Mouse (Mus musculus): ENCODE measurements around the gene Exoc8. TPM values are rescaled to one million over a fixed set of nuclear protein-coding genes. Genes with fewer than 3 reads are reported as not detected.
A peak's percentile ranks its signal among the peaks of the same experiment; 100 is the strongest.

The Exoc8 gene
- 5.9 and 7.2 TPM in 2 replicates for polyA plus RNA-seq (2014; fragmentation: Nextera tagmentation; extraction: Ambion mirVana)

- Histone ChIP-seq H3K4me3 (ENCODE audit: low read depth, low read length) (peak within 1 kb of the TSS; percentile 93), H3K4me2 (ENCODE audit: low read length) (peak within 1 kb of the TSS; percentile 96), H3K36me3 (ENCODE audit: control insufficient read depth, insufficient read depth, low read length) (peaks cover 57% of the 10 kb centered on the region), H3K4me1 (ENCODE audit: control insufficient read depth, insufficient read depth, low read length) (peaks cover 16% of the 10 kb centered on the region), H3K27ac (ENCODE audit: low read depth, low read length) (peak within 1 kb of the TSS; percentile 79), H3K9me3 (replicated peaks; ENCODE audit: control insufficient read depth, low read length) (no peaks in the 10 kb centered on the region), H3K9ac (ENCODE audit: low read length) (peak within 1 kb of the TSS; percentile 79), H3K27me3 (replicated peaks; ENCODE audit: control insufficient read depth, insufficient read depth, low read length) (no peaks in the 10 kb centered on the region)
- peak; percentile 91 for ATAC-seq
- peak; percentile 97 for DNase-seq (ENCODE audit: low spot score)
- under 1% methylated on average over 112 of the region's 114 CpGs for WGBS
Measured at GRCm38 (mm10) chr8:124897386-124898250, at the start of gene Exoc8, which contains the start of gene Sprtn. Exoc8 (minus strand) TSS chr8:124897705. Sprtn (plus strand) TSS chr8:124897886.

- Histone ChIP-seq H3K27ac (ENCODE audit: low read depth, low read length) (no peak overlapping the region), H3K4me2 (ENCODE audit: low read length) (no peak overlapping the region), H3K4me3 (ENCODE audit: low read depth, low read length) (no peak overlapping the region), H3K4me1 (ENCODE audit: control insufficient read depth, insufficient read depth, low read length) (peaks cover 23% of the 10 kb centered on the region), H3K9ac (ENCODE audit: low read length) (no peak overlapping the region), H3K36me3 (ENCODE audit: control insufficient read depth, insufficient read depth, low read length) (peaks cover 6% of the 10 kb centered on the region; the same call in 1 of the 2 replicates), H3K9me3 (replicated peaks; ENCODE audit: control insufficient read depth, low read length) (no peaks in the 10 kb centered on the region), H3K27me3 (replicated peaks; ENCODE audit: control insufficient read depth, insufficient read depth, low read length) (no peaks in the 10 kb centered on the region)
- no peak for DNase-seq (ENCODE audit: low spot score)
- ATAC-seq: no peak
- 79% methylated on average over 7 of the region's 7 CpGs for WGBS
Measured at GRCm38 (mm10) chr8:124944406-124944805, 46.9 kb upstream of the Exoc8 start.

- WGBS: 91% methylated on average over 6 of the region's 6 CpGs
- peaks cover 11% of the 10 kb centered on the region for H3K36me3 ChIP-seq (ENCODE audit: control insufficient read depth, insufficient read depth, low read length)
- no peak for ATAC-seq
Measured at GRCm38 (mm10) chr8:124943801-124944200, 46.3 kb upstream of the Exoc8 start.

GRCm38 (mm10) chr8:124937293-124937692 lies 39.8 kb upstream of the Exoc8 start:
- Histone ChIP-seq H3K9me3 (replicated peaks; ENCODE audit: control insufficient read depth, low read length) (no peaks in the 10 kb centered on the region), H3K27me3 (replicated peaks; ENCODE audit: control insufficient read depth, insufficient read depth, low read length) (no peaks in the 10 kb centered on the region), H3K36me3 (ENCODE audit: control insufficient read depth, insufficient read depth, low read length) (peaks cover 19% of the 10 kb centered on the region), H3K9ac (ENCODE audit: low read length) (no peak overlapping the region), H3K4me3 (ENCODE audit: low read depth, low read length) (no peak overlapping the region), H3K4me2 (ENCODE audit: low read length) (no peak overlapping the region), H3K27ac (ENCODE audit: low read depth, low read length) (no peak overlapping the region), H3K4me1 (ENCODE audit: control insufficient read depth, insufficient read depth, low read length) (no peaks in the 10 kb centered on the region)
- no peak for ATAC-seq
- WGBS: 93% methylated on average over 4 of the region's 4 CpGs
- no peak for DNase-seq (ENCODE audit: low spot score)

More at GRCm38 (mm10) chr8:124943801-124944200, 46.3 kb upstream of the Exoc8 start:
- Histone ChIP-seq H3K4me3 (ENCODE audit: low read depth, low read length) (no peak overlapping the region), H3K27ac (ENCODE audit: low read depth, low read length) (no peak overlapping the region), H3K9me3 (replicated peaks; ENCODE audit: control insufficient read depth, low read length) (no peaks in the 10 kb centered on the region), H3K27me3 (replicated peaks; ENCODE audit: control insufficient read depth, insufficient read depth, low read length) (no peaks in the 10 kb centered on the region), H3K9ac (ENCODE audit: low read length) (no peak overlapping the region), H3K4me2 (ENCODE audit: low read length) (no peak overlapping the region), H3K4me1 (ENCODE audit: control insufficient read depth, insufficient read depth, low read length) (peaks cover 23% of the 10 kb centered on the region)
- no peak for DNase-seq (ENCODE audit: low spot score)

- Histone ChIP-seq H3K9ac (ENCODE audit: low read length) (no peak overlapping the region), H3K4me2 (ENCODE audit: low read length) (no peak overlapping the region), H3K27me3 (replicated peaks; ENCODE audit: control insufficient read depth, insufficient read depth, low read length) (no peaks in the 10 kb centered on the region), H3K27ac (ENCODE audit: low read depth, low read length) (no peak overlapping the region), H3K4me3 (ENCODE audit: low read depth, low read length) (no peak overlapping the region), H3K9me3 (replicated peaks; ENCODE audit: control insufficient read depth, low read length) (no peaks in the 10 kb centered on the region), H3K36me3 (ENCODE audit: control insufficient read depth, insufficient read depth, low read length) (peaks cover 19% of the 10 kb centered on the region), H3K4me1 (ENCODE audit: control insufficient read depth, insufficient read depth, low read length) (no peaks in the 10 kb centered on the region)
- ATAC-seq (no peak), DNase-seq (ENCODE audit: low spot score) (no peak)
- 94% methylated on average over 10 of the region's 10 CpGs for WGBS
Measured at GRCm38 (mm10) chr8:124936699-124937098, 39.2 kb upstream of the Exoc8 start.

- no peak overlapping the region for H3K4me2 ChIP-seq (ENCODE audit: low read length)
- no peaks in the 10 kb centered on the region for H3K27me3 ChIP-seq (replicated peaks; ENCODE audit: control insufficient read depth, insufficient read depth, low read length)
- WGBS: 88% methylated on average over 5 of the region's 5 CpGs
- H3K36me3 ChIP-seq (ENCODE audit: control insufficient read depth, insufficient read depth, low read length): peaks cover 13% of the 10 kb centered on the region
- H3K9me3 ChIP-seq (replicated peaks; ENCODE audit: control insufficient read depth, low read length): no peaks in the 10 kb centered on the region
- DNase-seq (ENCODE audit: low spot score): no peak
- no peak overlapping the region for H3K9ac ChIP-seq (ENCODE audit: low read length)
- ATAC-seq: no peak
- H3K4me1 ChIP-seq (ENCODE audit: control insufficient read depth, insufficient read depth, low read length): no peaks in the 10 kb centered on the region
- no peak overlapping the region for H3K4me3 ChIP-seq (ENCODE audit: low read depth, low read length)
- H3K27ac ChIP-seq (ENCODE audit: low read depth, low read length): no peak overlapping the region
Measured at GRCm38 (mm10) chr8:124935116-124935515, 37.6 kb upstream of the Exoc8 start.

GRCm38 (mm10) chr8:124932435-124932834 lies 34.9 kb upstream of the Exoc8 start:
- 82% methylated on average over 3 of the region's 3 CpGs for WGBS

GRCm38 (mm10) chr8:124930649-124931048 lies 33.1 kb upstream of the Exoc8 start:
- H3K4me3 ChIP-seq (ENCODE audit: low read depth, low read length): no peak overlapping the region
- WGBS: 90% methylated on average over 4 of the region's 4 CpGs
- ATAC-seq: no peak

More at GRCm38 (mm10) chr8:124932435-124932834, 34.9 kb upstream of the Exoc8 start:
- no peak overlapping the region for H3K9ac ChIP-seq (ENCODE audit: low read length)
- H3K27me3 ChIP-seq (replicated peaks; ENCODE audit: control insufficient read depth, insufficient read depth, low read length): no peaks in the 10 kb centered on the region
- no peak for DNase-seq (ENCODE audit: low spot score)
- H3K9me3 ChIP-seq (replicated peaks; ENCODE audit: control insufficient read depth, low read length): no peaks in the 10 kb centered on the region
- H3K4me1 ChIP-seq (ENCODE audit: control insufficient read depth, insufficient read depth, low read length): no peaks in the 10 kb centered on the region
- no peak overlapping the region for H3K4me2 ChIP-seq (ENCODE audit: low read length)
- ATAC-seq: no peak
- no peak overlapping the region for H3K4me3 ChIP-seq (ENCODE audit: low read depth, low read length)
- H3K27ac ChIP-seq (ENCODE audit: low read depth, low read length): no peak overlapping the region
- H3K36me3 ChIP-seq (ENCODE audit: control insufficient read depth, insufficient read depth, low read length): 0 out of 2 replicates have a peak, but pooled peaks cover 6% of the 10 kb centered on the region

GRCm38 (mm10) chr8:124930086-124930485 lies 32.6 kb upstream of the Exoc8 start:
- Histone ChIP-seq H3K9me3 (replicated peaks; ENCODE audit: control insufficient read depth, low read length) (no peaks in the 10 kb centered on the region), H3K36me3 (ENCODE audit: control insufficient read depth, insufficient read depth, low read length) (no peaks in the 10 kb centered on the region), H3K4me2 (ENCODE audit: low read length) (no peak overlapping the region), H3K9ac (ENCODE audit: low read length) (no peak overlapping the region), H3K27me3 (replicated peaks; ENCODE audit: control insufficient read depth, insufficient read depth, low read length) (no peaks in the 10 kb centered on the region), H3K27ac (ENCODE audit: low read depth, low read length) (no peak overlapping the region), H3K4me1 (ENCODE audit: control insufficient read depth, insufficient read depth, low read length) (no peaks in the 10 kb centered on the region), H3K4me3 (ENCODE audit: low read depth, low read length) (no peak overlapping the region)
- no peak for DNase-seq (ENCODE audit: low spot score)
- WGBS: 92% methylated on average over 13 of the region's 13 CpGs
- ATAC-seq: no peak

More at GRCm38 (mm10) chr8:124930649-124931048, 33.1 kb upstream of the Exoc8 start:
- Histone ChIP-seq H3K36me3 (ENCODE audit: control insufficient read depth, insufficient read depth, low read length) (no peaks in the 10 kb centered on the region), H3K9ac (ENCODE audit: low read length) (no peak overlapping the region), H3K27me3 (replicated peaks; ENCODE audit: control insufficient read depth, insufficient read depth, low read length) (no peaks in the 10 kb centered on the region), H3K4me2 (ENCODE audit: low read length) (no peak overlapping the region), H3K9me3 (replicated peaks; ENCODE audit: control insufficient read depth, low read length) (no peaks in the 10 kb centered on the region), H3K4me1 (ENCODE audit: control insufficient read depth, insufficient read depth, low read length) (no peaks in the 10 kb centered on the region), H3K27ac (ENCODE audit: low read depth, low read length) (no peak overlapping the region)
- DNase-seq (ENCODE audit: low spot score): no peak

All from forebrain, embryonic 14.5 days (tissue).